Mouse (Mus musculus) gastrocnemius, adult 18-20 months (tissue): ENCODE results near the gene Cmah. TPM values are rescaled to one million over a fixed set of nuclear protein-coding genes. Genes with fewer than 3 reads are reported as not detected.
"Not testable (repeated sequence)": the region's sequence is repeated elsewhere in the genome, so short reads cannot be mapped to it uniquely, and the experiment has no call there.

Source experiments
- DNase-seq: peaks from one replicate; pipeline ENCODE4 v3.0.0; 2021; ENCODE audit warnings: low spot score
- total RNA-seq, 2 experiments: library from RNA; stranded (reverse); gene quantifications; 2 replicates each; pipeline ENCODE4 v1.2.3; 2021

Gene Cmah
- total RNA-seq, 2 experiments from 2014 or later = 0.66 to 1.9 TPM

GRCm38 (mm10) chr13:24340462-24340861 is 13.3 kb downstream of the Cmah start:
- no peak for DNase-seq

GRCm38 (mm10) chr13:24342091-24342490 is 14.9 kb downstream of the Cmah start:
- no peak for DNase-seq

GRCm38 (mm10) chr13:24353004-24353403 is 25.8 kb downstream of the Cmah start:
- DNase-seq = no peak

GRCm38 (mm10) chr13:24354751-24355150 is 27.5 kb downstream of the Cmah start:
- no peak for DNase-seq

- DNase-seq = no peak
These were observed 32.0 kb downstream of the Cmah start for GRCm38 (mm10) chr13:24359181-24359580.

GRCm38 (mm10) chr13:24365191-24365590 is 38.0 kb downstream of the Cmah start:
- no peak for DNase-seq

- DNase-seq = no peak
These were observed 45.8 kb downstream of the Cmah start for GRCm38 (mm10) chr13:24372893-24373599.

GRCm38 (mm10) chr13:24374606-24375005 is 47.4 kb downstream of the Cmah start:
- not testable (repeated sequence) for DNase-seq

- DNase-seq = peak; percentile 32
These were observed 48.4 kb downstream of the Cmah start for GRCm38 (mm10) chr13:24375320-24376203.

GRCm38 (mm10) chr13:24380713-24381112 is 53.5 kb downstream of the Cmah start:
- DNase-seq = no peak

- DNase-seq = no peak
These were observed 56.7 kb downstream of the Cmah start for GRCm38 (mm10) chr13:24383885-24384284.

GRCm38 (mm10) chr13:24391892-24392291 is 64.7 kb downstream of the Cmah start:
- no peak for DNase-seq

- DNase-seq = no peak
These were observed 65.5 kb downstream of the Cmah start for GRCm38 (mm10) chr13:24392655-24393054.

- no peak for DNase-seq
These were observed 65.9 kb downstream of the Cmah start for GRCm38 (mm10) chr13:24393055-24393454.

GRCm38 (mm10) chr13:24395815-24396214 is 68.6 kb downstream of the Cmah start:
- no peak for DNase-seq

- no peak for DNase-seq
These were observed 70.0 kb downstream of the Cmah start for GRCm38 (mm10) chr13:24397181-24397580.

- no peak for DNase-seq
These were observed 71.3 kb downstream of the Cmah start for GRCm38 (mm10) chr13:24398488-24398887.

- not testable (repeated sequence) for DNase-seq
These were observed 74.6 kb downstream of the Cmah start for GRCm38 (mm10) chr13:24401821-24402220.

GRCm38 (mm10) chr13:24403054-24403453 is 75.8 kb downstream of the Cmah start:
- no peak for DNase-seq

GRCm38 (mm10) chr13:24406847-24407246 is 79.6 kb downstream of the Cmah start:
- DNase-seq = no peak

GRCm38 (mm10) chr13:24414635-24415206 is 87.5 kb downstream of the Cmah start:
- no peak for DNase-seq

GRCm38 (mm10) chr13:24415506-24416206 is 88.5 kb downstream of the Cmah start:
- no peak for DNase-seq
